Mouse (Mus musculus) kidney, embryonic 16.5 days (tissue): ENCODE measurements around the gene Pam16. TPM values are rescaled to one million over a fixed set of nuclear protein-coding genes. Genes with fewer than 3 reads are reported as not detected.
A peak's percentile ranks its signal among the peaks of the same experiment; 100 is the strongest.

ENCODE experiments used
- ATAC-seq: fragments of 200-750 bp; cut with Nextera tagmentation; 2 replicates; pipeline ENCODE4 v1.8.0; 2017; ENCODE audit warnings: moderate TSS enrichment; ENCODE audit not compliant: low FRiP score, low TSS enrichment
- H3K27ac ChIP-seq: fragments of 300-500 bp; sonication (generic); 2 replicates; pipeline ENCODE4 v1.5.1; 2014; ENCODE audit warnings: low read length
- H3K27me3 ChIP-seq: fragments of 300-500 bp; sonication (generic); 2 replicates; pipeline ENCODE4 v1.6.1; 2014; ENCODE audit warnings: low read length, control low read depth, mixed read lengths; ENCODE audit not compliant: insufficient read depth
- H3K36me3 ChIP-seq: fragments of 300-500 bp; sonication (generic); 2 replicates; pipeline ENCODE4 v1.6.1; 2014; ENCODE audit warnings: low read length, control low read depth, mixed read lengths; ENCODE audit not compliant: insufficient read depth
- H3K4me1 ChIP-seq: fragments of 300-500 bp; sonication (generic); 2 replicates; pipeline ENCODE4 v1.6.1; 2014; ENCODE audit warnings: low read length, control low read depth, mixed read lengths; ENCODE audit not compliant: insufficient read depth
- H3K4me2 ChIP-seq: fragments of 300-500 bp; sonication (generic); replicated peaks from 2 replicates; pipeline ENCODE4 v1.6.1; 2014; ENCODE audit warnings: low read depth, low read length
- H3K4me3 ChIP-seq: fragments of 300-500 bp; sonication (generic); 2 replicates; pipeline ENCODE4 v1.5.1; 2014; ENCODE audit warnings: mild to moderate bottlenecking, low read length
- H3K9ac ChIP-seq: fragments of 300-500 bp; sonication (generic); replicated peaks from 2 replicates; pipeline ENCODE4 v1.6.1; 2014; ENCODE audit warnings: low read length
- H3K9me3 ChIP-seq: fragments of 300-500 bp; sonication (generic); 2 replicates; pipeline ENCODE4 v1.6.1; 2016; ENCODE audit warnings: low read length, control low read depth
- WGBS: fragments of 180-500 bp; shearing (Covaris S2); extraction: QIAGEN DNeasy Blood & Tissue Kit; methylation state at CpG from one replicate; pipeline ENCODE4 v1.1.7; 2014; 5-methylcytosine and 5-hydroxymethylcytosine counted together
- polyA plus RNA-seq: library from polyadenylated mRNA; unstranded; fragments of >200 nt; fragmentation: Nextera tagmentation; extraction: Ambion mirVana; gene quantifications from 2 replicates; pipeline ENCODE4 v1.2.1, GENCODE M21; 2015

Pam16 gene
- polyA plus RNA-seq, 1 experiment from 2014 or later: 80.4 TPM

GRCm38 (mm10) chr16:4570737-4571136, 54.1 kb downstream of the Pam16 start:
- Histone ChIP-seq H3K9me3 (no peaks in the 10 kb centered on the region), H3K4me2 (no peak overlapping the region), H3K27me3 (no peaks in the 10 kb centered on the region), H3K36me3 (no peaks in the 10 kb centered on the region), H3K27ac (no peak overlapping the region), H3K9ac (0 out of 2 replicates have a peak overlapping the region, but pooled peaks have one; percentile 29), H3K4me1 (peaks cover 10% of the 10 kb centered on the region), H3K4me3 (no peak overlapping the region)
- 43% methylated on average over 4 of the region's 4 CpGs for WGBS
- peak; percentile 66 for ATAC-seq

- peak; percentile 52; the same call in 1 of the 2 replicates for ATAC-seq
- H3K9me3 ChIP-seq: no peaks in the 10 kb centered on the region
- no peak overlapping the region for H3K27ac ChIP-seq
- WGBS: 9% methylated on average over 4 of the region's 4 CpGs
- H3K9ac ChIP-seq: no peak overlapping the region
- H3K27me3 ChIP-seq: no peaks in the 10 kb centered on the region
- H3K4me1 ChIP-seq: peaks cover 10% of the 10 kb centered on the region
- no peaks in the 10 kb centered on the region for H3K36me3 ChIP-seq
- H3K4me3 ChIP-seq: no peak overlapping the region
- no peak overlapping the region for H3K4me2 ChIP-seq
These were observed 56.9 kb downstream of the Pam16 start for GRCm38 (mm10) chr16:4567912-4568311.

Other genes starting within 250 kb of the Pam16 start
- gene Adcy9, start 204.5 kb downstream of the Pam16 start, polyA plus RNA-seq: 1.0 and 1.1 TPM in 2 replicates
- gene Srl, start 83.2 kb downstream of the Pam16 start, polyA plus RNA-seq: 18.2 and 19.2 TPM in 2 replicates
- gene Tfap4, start 65.1 kb downstream of the Pam16 start, polyA plus RNA-seq: 21.8 and 25.5 TPM in 2 replicates
- 43.6 and 53.6 TPM in 2 replicates for gene Glis2, start 30.3 kb downstream of the Pam16 start, polyA plus RNA-seq
- 26.8 TPM in 2 replicates for gene Vasn, start 15.0 kb upstream of the Pam16 start, polyA plus RNA-seq
- 89.6 and 95.3 TPM in 2 replicates for gene Dnaja3, start 15.0 kb upstream of the Pam16 start, polyA plus RNA-seq
- gene Coro7, start 54.8 kb upstream of the Pam16 start, polyA plus RNA-seq: 21.4 and 24.0 TPM in 2 replicates
- 96.7 and 100 TPM in 2 replicates for gene Nmral1, start 94.4 kb upstream of the Pam16 start, polyA plus RNA-seq
- 117 and 120 TPM in 2 replicates for gene Hmox2, start 101.4 kb upstream of the Pam16 start, polyA plus RNA-seq
- gene Cdip1, start 165.3 kb upstream of the Pam16 start, polyA plus RNA-seq: 113 and 123 TPM in 2 replicates
- 0.30 and 0.85 TPM in 2 replicates for gene 4930562C15Rik, start 210.4 kb upstream of the Pam16 start, polyA plus RNA-seq